ENCODE assay signal across 20 mouse cellular contexts in the genomic region with DNA sequence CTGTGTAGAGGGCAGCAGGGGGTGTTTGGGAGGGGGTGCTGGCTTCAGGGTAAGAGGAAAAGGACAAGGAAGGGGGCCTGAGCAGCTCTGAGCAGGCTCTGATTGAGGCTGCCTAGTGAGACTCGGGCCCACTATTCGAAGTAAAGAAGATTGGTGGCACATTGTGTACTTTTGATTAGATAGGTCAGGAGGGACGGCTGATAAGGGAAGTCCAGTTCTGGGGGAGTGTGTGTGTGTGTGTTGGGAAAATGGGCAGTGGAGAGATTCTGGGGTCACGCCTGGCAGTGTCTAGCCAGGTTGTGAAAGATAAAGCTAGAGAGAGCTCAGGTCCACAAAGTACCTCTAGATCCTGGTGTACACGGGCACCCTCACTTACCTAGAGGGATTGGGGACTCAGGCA. TPM values are rescaled to one million over a fixed set of nuclear protein-coding genes. Genes with fewer than 3 reads are reported as not detected.
"Had no signal": no experiment of that assay in that cellular context is flagged by ENCODE, and none has a peak within 500 bp of the region (broad histone marks: within the 10 kb centered on the region; RNA-seq: fewer than 3 reads in every experiment).

No protein-coding gene starts in this region.

- ATAC-seq: midbrain, embryonic 16.5 days had no signal

- H3K9ac ChIP-seq: limb, embryonic 13.5 days; liver, embryonic 13.5 days; lung, embryonic 15.5 days; midbrain, embryonic 12.5 days; neural tube, embryonic 13.5 days had no signal

- H3K27me3 ChIP-seq: limb, embryonic 13.5 days; liver, embryonic 13.5 days; lung, embryonic 15.5 days; megakaryocyte, embryonic 14.5 days; midbrain, embryonic 12.5 days; neural tube, embryonic 13.5 days had no signal

- H3K4me3 ChIP-seq: layer of hippocampus, adult 2 months; limb, embryonic 13.5 days; liver, embryonic 13.5 days; lung, embryonic 15.5 days; megakaryocyte, embryonic 14.5 days; midbrain, embryonic 12.5 days; neural tube, embryonic 13.5 days had no signal

- H3K27ac ChIP-seq: layer of hippocampus, adult 2 months; limb, embryonic 13.5 days; liver, embryonic 13.5 days; lung, embryonic 15.5 days; macrophage; midbrain, embryonic 12.5 days; neural tube, embryonic 13.5 days had no signal

- H3K9me3 ChIP-seq: limb, embryonic 13.5 days; liver, embryonic 13.5 days; lung, embryonic 15.5 days; megakaryocyte, embryonic 14.5 days; midbrain, embryonic 12.5 days; neural tube, embryonic 13.5 days had no signal

- H3K4me2 ChIP-seq: limb, embryonic 13.5 days; liver, embryonic 13.5 days; lung, embryonic 15.5 days; midbrain, embryonic 12.5 days; neural tube, embryonic 13.5 days had no signal

- H3K4me1 ChIP-seq: midbrain, embryonic 12.5 days had no signal

- DNase-seq: kidney, adult 18-20 months; kidney, postnatal 10 days; left cerebral cortex, postnatal 4 days; liver, embryonic 13.5 days; lung, postnatal 14 days; right cerebral cortex, postnatal 14 days; thymus, postnatal 4 days had no signal

RNA-seq across cellular contexts. Expression of a gene that starts 15.4 kb away (rescaled TPM):
- total RNA-seq: layer of hippocampus, adult 2 months; layer of hippocampus, postnatal 14 days; left cerebral cortex, adult 18-20 months; left cerebral cortex, postnatal 10 days; left cerebral cortex, postnatal 4 days had no signal
- polyA plus RNA-seq: macrophage; testis, adult 2 months had no signal

RNA-seq across cellular contexts. Expression of a gene that starts 17.7 kb away (rescaled TPM):
- total RNA-seq: layer of hippocampus, adult 2 months; layer of hippocampus, postnatal 14 days; left cerebral cortex, adult 18-20 months; left cerebral cortex, postnatal 4 days had no signal
- polyA plus RNA-seq: macrophage; testis, adult 2 months had no signal

RNA-seq across cellular contexts. Expression of a gene that starts 38.3 kb away (rescaled TPM):
- total RNA-seq: layer of hippocampus, adult 2 months; layer of hippocampus, postnatal 14 days; left cerebral cortex, postnatal 10 days; left cerebral cortex, postnatal 4 days had no signal
- polyA plus RNA-seq: kidney, embryonic 14.5 days; limb, embryonic 13.5 days; liver, embryonic 13.5 days; lung, embryonic 15.5 days; macrophage; midbrain, embryonic 12.5 days; midbrain, embryonic 16.5 days; neural tube, embryonic 13.5 days; testis, adult 2 months had no signal

RNA-seq across cellular contexts. Expression of a gene that starts 39.7 kb away (rescaled TPM):
- total RNA-seq: layer of hippocampus, adult 2 months; layer of hippocampus, postnatal 14 days; left cerebral cortex, adult 18-20 months; left cerebral cortex, postnatal 10 days; left cerebral cortex, postnatal 4 days had no signal
- polyA plus RNA-seq: kidney, embryonic 14.5 days; limb, embryonic 13.5 days; liver, embryonic 13.5 days; lung, embryonic 15.5 days; macrophage; midbrain, embryonic 12.5 days; midbrain, embryonic 16.5 days; neural tube, embryonic 13.5 days; testis, adult 2 months had no signal
